Mouse (Mus musculus): ENCODE data around the gene Zkscan6.

DNA sequence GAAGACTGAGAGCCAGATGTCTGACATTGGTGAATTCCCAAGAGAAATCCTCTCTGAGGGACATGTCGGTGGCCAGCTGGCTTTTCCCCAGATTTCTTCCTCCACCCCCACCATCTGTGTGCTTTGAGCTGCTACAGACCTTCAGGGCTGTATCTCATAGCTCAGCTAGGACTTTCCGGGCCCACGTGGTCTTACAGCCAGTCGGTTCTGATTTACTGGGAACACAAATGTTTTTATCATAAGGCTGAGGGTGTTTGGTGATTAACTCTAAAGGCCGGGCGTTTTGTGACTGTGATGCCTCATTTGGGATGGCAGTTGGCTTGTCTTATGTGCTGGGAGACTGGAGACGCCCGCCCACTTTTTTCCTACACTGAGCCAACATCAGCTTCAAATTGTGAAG is 32.0 kb downstream of the Zkscan6 start:
- TF ChIP-seq CTCF (IDR thresholded peaks at IDR 0.05; ENCODE audit: low read depth) (no peak), EP300 (optimal IDR thresholded peaks at IDR 0.05) (no peak)
